Mouse (Mus musculus): ENCODE measurements at regions not wholly inside any gene's neighbourhood (a gene's known extent, or its start where the extent isn't known, plus 50 kb on each side); places are given as distances from the start of the nearest gene placed in this dataset.

GRCm38 (mm10) chr4:80539854-80540253 lies 294.1 kb upstream of the Tyrp1 start:
- Histone ChIP-seq H3K4me1 (ENCODE audit: control insufficient read depth, insufficient read depth, low read length) (no peaks in the 10 kb centered on the region), H3K27me3 (ENCODE audit: control insufficient read depth, insufficient read depth, low read length) (no peaks in the 10 kb centered on the region), H3K27ac (replicated peaks; ENCODE audit: insufficient read depth, low read depth, low read length) (no peak overlapping the region), H3K36me3 (ENCODE audit: control insufficient read depth, insufficient read depth, low read length) (no peaks in the 10 kb centered on the region), H3K4me3 (ENCODE audit: insufficient read depth, low read depth, low read length) (no peak overlapping the region), H3K9ac (ENCODE audit: low read depth, low read length) (no peak overlapping the region), H3K79me2 (ENCODE audit: control insufficient read depth, insufficient read depth, low read length) (no peaks in the 10 kb centered on the region)
- TF ChIP-seq CTCF (IDR thresholded peaks at IDR 0.05; ENCODE audit: low read depth, low read length) (no peak), POLR2A (IDR thresholded peaks at IDR 0.05; ENCODE audit: extremely low read depth, insufficient read depth, low read length) (no peak)
- 73% methylated on average over 4 of the region's 4 CpGs for WGBS
- no peak for DNase-seq (ENCODE audit: extremely low read depth, low read depth, low spot score)

GRCm38 (mm10) chr4:80545086-80545485 lies 288.8 kb upstream of the Tyrp1 start:
- Histone ChIP-seq H3K4me3 (ENCODE audit: insufficient read depth, low read depth, low read length) (no peak overlapping the region), H3K79me2 (ENCODE audit: control insufficient read depth, insufficient read depth, low read length) (no peaks in the 10 kb centered on the region), H3K27me3 (ENCODE audit: control insufficient read depth, insufficient read depth, low read length) (no peaks in the 10 kb centered on the region), H3K27ac (replicated peaks; ENCODE audit: insufficient read depth, low read depth, low read length) (no peak overlapping the region), H3K4me1 (ENCODE audit: control insufficient read depth, insufficient read depth, low read length) (no peaks in the 10 kb centered on the region), H3K36me3 (ENCODE audit: control insufficient read depth, insufficient read depth, low read length) (no peaks in the 10 kb centered on the region), H3K9ac (ENCODE audit: low read depth, low read length) (no peak overlapping the region)
- no peak for DNase-seq (ENCODE audit: extremely low read depth, low read depth, low spot score)
- TF ChIP-seq POLR2A (IDR thresholded peaks at IDR 0.05; ENCODE audit: extremely low read depth, insufficient read depth, low read length) (no peak), CTCF (IDR thresholded peaks at IDR 0.05; ENCODE audit: low read depth, low read length) (no peak)
- 80% methylated on average over 3 of the region's 3 CpGs for WGBS

- Histone ChIP-seq H3K36me3 (ENCODE audit: control insufficient read depth, insufficient read depth, low read length) (no peaks in the 10 kb centered on the region), H3K4me3 (ENCODE audit: insufficient read depth, low read depth, low read length) (no peak overlapping the region), H3K9ac (ENCODE audit: low read depth, low read length) (no peak overlapping the region), H3K79me2 (ENCODE audit: control insufficient read depth, insufficient read depth, low read length) (no peaks in the 10 kb centered on the region), H3K4me1 (ENCODE audit: control insufficient read depth, insufficient read depth, low read length) (no peaks in the 10 kb centered on the region), H3K27ac (replicated peaks; ENCODE audit: insufficient read depth, low read depth, low read length) (no peak overlapping the region), H3K27me3 (ENCODE audit: control insufficient read depth, insufficient read depth, low read length) (no peaks in the 10 kb centered on the region)
- no peak for DNase-seq (ENCODE audit: extremely low read depth, low read depth, low spot score)
- WGBS, result 64% methylated on average over 4 of the region's 4 CpGs
- no peak for TF ChIP-seq CTCF (IDR thresholded peaks at IDR 0.05; ENCODE audit: low read depth, low read length)
- no peak for TF ChIP-seq POLR2A (IDR thresholded peaks at IDR 0.05; ENCODE audit: extremely low read depth, insufficient read depth, low read length)
These were observed 244.5 kb upstream of the Tyrp1 start for GRCm38 (mm10) chr4:80589438-80589837.

GRCm38 (mm10) chr4:80628271-80628670 lies 205.7 kb upstream of the Tyrp1 start:
- WGBS, result 61% methylated on average over 4 of the region's 4 CpGs
- H3K27me3 ChIP-seq (ENCODE audit: control insufficient read depth, insufficient read depth, low read length), result no peaks in the 10 kb centered on the region
- TF ChIP-seq CTCF (IDR thresholded peaks at IDR 0.05; ENCODE audit: low read depth, low read length), result no peak
- H3K79me2 ChIP-seq (ENCODE audit: control insufficient read depth, insufficient read depth, low read length), result no peaks in the 10 kb centered on the region
- no peak for DNase-seq (ENCODE audit: extremely low read depth, low read depth, low spot score)
- no peak overlapping the region for H3K9ac ChIP-seq (ENCODE audit: low read depth, low read length)
- H3K4me1 ChIP-seq (ENCODE audit: control insufficient read depth, insufficient read depth, low read length), result no peaks in the 10 kb centered on the region
- H3K36me3 ChIP-seq (ENCODE audit: control insufficient read depth, insufficient read depth, low read length), result no peaks in the 10 kb centered on the region
- H3K4me3 ChIP-seq (ENCODE audit: insufficient read depth, low read depth, low read length), result no peak overlapping the region
- H3K27ac ChIP-seq (replicated peaks; ENCODE audit: insufficient read depth, low read depth, low read length), result no peak overlapping the region

- DNase-seq (ENCODE audit: extremely low read depth, low read depth, low spot score), result no peak
- Histone ChIP-seq H3K36me3 (ENCODE audit: control insufficient read depth, insufficient read depth, low read length) (no peaks in the 10 kb centered on the region), H3K4me1 (ENCODE audit: control insufficient read depth, insufficient read depth, low read length) (no peaks in the 10 kb centered on the region), H3K27me3 (ENCODE audit: control insufficient read depth, insufficient read depth, low read length) (no peaks in the 10 kb centered on the region), H3K9ac (ENCODE audit: low read depth, low read length) (no peak overlapping the region), H3K27ac (replicated peaks; ENCODE audit: insufficient read depth, low read depth, low read length) (no peak overlapping the region), H3K79me2 (ENCODE audit: control insufficient read depth, insufficient read depth, low read length) (no peaks in the 10 kb centered on the region), H3K4me3 (ENCODE audit: insufficient read depth, low read depth, low read length) (no peak overlapping the region)
- 61% methylated on average over 1 of the region's 1 CpGs for WGBS
- TF ChIP-seq POLR2A (IDR thresholded peaks at IDR 0.05; ENCODE audit: extremely low read depth, insufficient read depth, low read length) (no peak), CTCF (IDR thresholded peaks at IDR 0.05; ENCODE audit: low read depth, low read length) (no peak)
These were observed 204.7 kb upstream of the Tyrp1 start for GRCm38 (mm10) chr4:80629251-80629650.

- Histone ChIP-seq H3K4me1 (ENCODE audit: control insufficient read depth, insufficient read depth, low read length) (no peaks in the 10 kb centered on the region), H3K27ac (replicated peaks; ENCODE audit: insufficient read depth, low read depth, low read length) (no peak overlapping the region), H3K27me3 (ENCODE audit: control insufficient read depth, insufficient read depth, low read length) (no peaks in the 10 kb centered on the region), H3K4me3 (ENCODE audit: insufficient read depth, low read depth, low read length) (no peak overlapping the region), H3K9ac (ENCODE audit: low read depth, low read length) (no peak overlapping the region), H3K79me2 (ENCODE audit: control insufficient read depth, insufficient read depth, low read length) (no peaks in the 10 kb centered on the region), H3K36me3 (ENCODE audit: control insufficient read depth, insufficient read depth, low read length) (no peaks in the 10 kb centered on the region)
- TF ChIP-seq POLR2A (IDR thresholded peaks at IDR 0.05; ENCODE audit: extremely low read depth, insufficient read depth, low read length) (no peak), CTCF (IDR thresholded peaks at IDR 0.05; ENCODE audit: low read depth, low read length) (no peak)
- no peak for DNase-seq (ENCODE audit: extremely low read depth, low read depth, low spot score)
These were observed 203.7 kb upstream of the Tyrp1 start for GRCm38 (mm10) chr4:80630260-80630659.
